18 mouse cellular contexts compared by ENCODE assay signal in genomic region chr13:70871049-70871448, GRCm38 (mm10). TPM values are rescaled to one million over a fixed set of nuclear protein-coding genes. Genes with fewer than 3 reads are reported as not detected.
A peak's percentile ranks its signal among the peaks of the same experiment; 100 is the strongest.
DNase-seq lines count a peak whose midpoint lies in the region; ATAC-seq and TF ChIP-seq lines count a peak whose summit lies in the region.
"Had no signal": no experiment of that assay in that cellular context is flagged by ENCODE, and none has a peak within 500 bp of the region (broad histone marks: within the 10 kb centered on the region; RNA-seq: fewer than 3 reads in every experiment).

No protein-coding gene starts in this region.

- no peaks in the 10 kb centered on the region for H3K36me3 ChIP-seq in intestine, embryonic 14.5 days (ENCODE audit: control insufficient read depth, insufficient read depth, low read length)
- H3K36me3 ChIP-seq in intestine, embryonic 15.5 days = no peaks in the 10 kb centered on the region
- no peaks in the 10 kb centered on the region for H3K36me3 ChIP-seq in lung, embryonic 14.5 days (ENCODE audit: insufficient read depth)
- no peaks in the 10 kb centered on the region for H3K36me3 ChIP-seq in forebrain, embryonic 14.5 days (ENCODE audit: control insufficient read depth, insufficient read depth, low read length)
- H3K36me3 ChIP-seq: heart, embryonic 15.5 days; limb, embryonic 15.5 days had no signal

- peak; percentile 41 for DNase-seq in intestine, embryonic 14.5 days (ENCODE audit: low spot score)
- peak; percentile 60 for DNase-seq in lung, embryonic 14.5 days
- no peak for DNase-seq in lung, postnatal 25 days (ENCODE audit: low spot score)
- peak; percentile 42 for DNase-seq in Muller cell, postnatal 12 days (ENCODE audit: inconsistent ontology term)
- DNase-seq in forebrain, embryonic 14.5 days (ENCODE audit: low spot score) = peak; percentile 81
- DNase-seq in testis, postnatal 14 days (ENCODE audit: low spot score) = no peak
- DNase-seq in layer of hippocampus, postnatal 25 days (ENCODE audit: extremely low spot score in 1 of 2, low spot score in 1 of 2) = no peak
- DNase-seq: cerebellum, adult 9-10 months; heart, adult 2 months; lung, postnatal 14 days; right cerebral cortex, postnatal 14 days; thymus, postnatal 25 days had no signal

- no peak overlapping the region for H3K27ac ChIP-seq in intestine, embryonic 14.5 days (ENCODE audit: low read depth)
- H3K27ac ChIP-seq in intestine, embryonic 15.5 days = no peak overlapping the region
- H3K27ac ChIP-seq in lung, embryonic 14.5 days (ENCODE audit: low read depth) = no peak overlapping the region
- H3K27ac ChIP-seq in forebrain, embryonic 14.5 days (ENCODE audit: low read depth, low read length) = no peak overlapping the region
- H3K27ac ChIP-seq: heart, adult 2 months; heart, embryonic 15.5 days; limb, embryonic 15.5 days; stomach, postnatal 0 days had no signal

- no peak overlapping the region for H3K4me2 ChIP-seq in intestine, embryonic 14.5 days (ENCODE audit: low read length)
- H3K4me2 ChIP-seq in intestine, embryonic 15.5 days (replicated peaks) = no peak overlapping the region
- no peak overlapping the region for H3K4me2 ChIP-seq in lung, embryonic 14.5 days
- no peak overlapping the region for H3K4me2 ChIP-seq in forebrain, embryonic 14.5 days (ENCODE audit: low read length)
- H3K4me2 ChIP-seq: heart, embryonic 15.5 days; limb, embryonic 15.5 days had no signal

- ATAC-seq in intestine, embryonic 14.5 days (replicated peaks; ENCODE audit: low FRiP score, low TSS enrichment, low read depth) = no peak
- no peak for ATAC-seq in intestine, embryonic 15.5 days
- no peak for ATAC-seq in lung, embryonic 14.5 days (ENCODE audit: insufficient read depth)
- ATAC-seq in forebrain, embryonic 14.5 days = peak; percentile 58
- ATAC-seq: intestine, embryonic 16.5 days had no signal

- WGBS in intestine, embryonic 14.5 days = 73% methylated on average over 3 of the region's 3 CpGs
- 69% methylated on average over 3 of the region's 3 CpGs for WGBS in intestine, embryonic 15.5 days
- 52% methylated on average over 3 of the region's 3 CpGs for WGBS in lung, embryonic 14.5 days
- WGBS in forebrain, embryonic 14.5 days = 11% methylated on average over 3 of the region's 3 CpGs

- no peaks in the 10 kb centered on the region for H3K4me1 ChIP-seq in intestine, embryonic 14.5 days (replicated peaks; ENCODE audit: control insufficient read depth, insufficient read depth, low read length)
- H3K4me1 ChIP-seq in intestine, embryonic 15.5 days (replicated peaks) = no peaks in the 10 kb centered on the region; the same call in 1 of the 2 replicates
- H3K4me1 ChIP-seq in lung, embryonic 14.5 days (ENCODE audit: insufficient read depth) = no peaks in the 10 kb centered on the region
- H3K4me1 ChIP-seq in forebrain, embryonic 14.5 days (ENCODE audit: control insufficient read depth, insufficient read depth, low read length) = peaks cover 3% of the 10 kb centered on the region
- H3K4me1 ChIP-seq: heart, embryonic 15.5 days; limb, embryonic 15.5 days had no signal

- H3K27me3 ChIP-seq in intestine, embryonic 14.5 days (replicated peaks; ENCODE audit: control insufficient read depth, insufficient read depth, low read length) = no peaks in the 10 kb centered on the region
- no peaks in the 10 kb centered on the region for H3K27me3 ChIP-seq in intestine, embryonic 15.5 days (replicated peaks)
- H3K27me3 ChIP-seq in lung, embryonic 14.5 days (ENCODE audit: insufficient read depth, low read length) = no peaks in the 10 kb centered on the region
- no peaks in the 10 kb centered on the region for H3K27me3 ChIP-seq in forebrain, embryonic 14.5 days (replicated peaks; ENCODE audit: control insufficient read depth, insufficient read depth, low read length)
- H3K27me3 ChIP-seq: heart, embryonic 15.5 days; limb, embryonic 15.5 days had no signal

- TF ChIP-seq CTCF in lung, embryonic 14.5 days (IDR thresholded peaks at IDR 0.05; ENCODE audit: low read depth) = no peak

- H3K4me3 ChIP-seq in intestine, embryonic 14.5 days (ENCODE audit: low read depth, low read length) = no peak overlapping the region
- no peak overlapping the region for H3K4me3 ChIP-seq in intestine, embryonic 15.5 days (replicated peaks)
- H3K4me3 ChIP-seq in lung, embryonic 14.5 days (ENCODE audit: low read depth, low read length) = no peak overlapping the region
- H3K4me3 ChIP-seq in forebrain, embryonic 14.5 days (ENCODE audit: low read depth, low read length) = no peak overlapping the region
- H3K4me3 ChIP-seq: heart, adult 2 months; heart, embryonic 15.5 days; limb, embryonic 15.5 days had no signal

- no peak overlapping the region for H3K9ac ChIP-seq in intestine, embryonic 14.5 days (ENCODE audit: low read length)
- H3K9ac ChIP-seq in intestine, embryonic 15.5 days = no peak overlapping the region
- H3K9ac ChIP-seq in lung, embryonic 14.5 days = no peak overlapping the region
- no peak overlapping the region for H3K9ac ChIP-seq in forebrain, embryonic 14.5 days (ENCODE audit: low read length)
- H3K9ac ChIP-seq: heart, embryonic 15.5 days; limb, embryonic 15.5 days had no signal

- H3K9me3 ChIP-seq in intestine, embryonic 14.5 days (ENCODE audit: control insufficient read depth, low read length) = no peaks in the 10 kb centered on the region
- no peaks in the 10 kb centered on the region for H3K9me3 ChIP-seq in intestine, embryonic 15.5 days
- H3K9me3 ChIP-seq in lung, embryonic 14.5 days (ENCODE audit: low read depth, low read length) = no peaks in the 10 kb centered on the region
- H3K9me3 ChIP-seq in forebrain, embryonic 14.5 days (replicated peaks; ENCODE audit: control insufficient read depth, low read length) = no peaks in the 10 kb centered on the region
- H3K9me3 ChIP-seq: heart, embryonic 15.5 days; limb, embryonic 15.5 days had no signal

RNA-seq across cellular contexts. Expression of gene Adamts16, which starts 29.4 kb away (rescaled TPM):
- 1.1 and 1.5 TPM in 2 replicates for polyA plus RNA-seq in intestine, embryonic 14.5 days (2014; fragmentation: Nextera tagmentation; extraction: Ambion mirVana)
- 1.7 and 1.9 TPM in 2 replicates for polyA plus RNA-seq in intestine, embryonic 15.5 days (2015; fragmentation: Nextera tagmentation; extraction: Ambion mirVana)
- 0.04 and 0.07 TPM in 2 replicates for polyA plus RNA-seq in lung, embryonic 14.5 days (2014; fragmentation: Nextera tagmentation; extraction: Ambion mirVana)
- 0.39 and 0.68 TPM in 2 replicates for polyA plus RNA-seq in forebrain, embryonic 14.5 days (2014; fragmentation: Nextera tagmentation; extraction: Ambion mirVana)
- 1 to 10 TPM; 1.5 to 2.5 TPM for total RNA-seq in layer of hippocampus, postnatal 25 days (2021)
- total RNA-seq: heart, adult 2 months; hematopoietic stem cell, adult 5-6 weeks had no signal

Comparison
In these comparisons a context has a peak if more than half of its experiments do, and no peak if none do; other contexts are left out.
1. DNase-seq: peak in intestine, embryonic 14.5 days (single experiment), lung, embryonic 14.5 days (single experiment), Muller cell, postnatal 12 days (single experiment) and forebrain, embryonic 14.5 days (single experiment); none in lung, postnatal 25 days (single experiment), testis, postnatal 14 days (single experiment) and layer of hippocampus, postnatal 25 days (0 of 2).